Comparison of ENCODE assay signal across 8 mouse cellular contexts in the genomic region with DNA sequence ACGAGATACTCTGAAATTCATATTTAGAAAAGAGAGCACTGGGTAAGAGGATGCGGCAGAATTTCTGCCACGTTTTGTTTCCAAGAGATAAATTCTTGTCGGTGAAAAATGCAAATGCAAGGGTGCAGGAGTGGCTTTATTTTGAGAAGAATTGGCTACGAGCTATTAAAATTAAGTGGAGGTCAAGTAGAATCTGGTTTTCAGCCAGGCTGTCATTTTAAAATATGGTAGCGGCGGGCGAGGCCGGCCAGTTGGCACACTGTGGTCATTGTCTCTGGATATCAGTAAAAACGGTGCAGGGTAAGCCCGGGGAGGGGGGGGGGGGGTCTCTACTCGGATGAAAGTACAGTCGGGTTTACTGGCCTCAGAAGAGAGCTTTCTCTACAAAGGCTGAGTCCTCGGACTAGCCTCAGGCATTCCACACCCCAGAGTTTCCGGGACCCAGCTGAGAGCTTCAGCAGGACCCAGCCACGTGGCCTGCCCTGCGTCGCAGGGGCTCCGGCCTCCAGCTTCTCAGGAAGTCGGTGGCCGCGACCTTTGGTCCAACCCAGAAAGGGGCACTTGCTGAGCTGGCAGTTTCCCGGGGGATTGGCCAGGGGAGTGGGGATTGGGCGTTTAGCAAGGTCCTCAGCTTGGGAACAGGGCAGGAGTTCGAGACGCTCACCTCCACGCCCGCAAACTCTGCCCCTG. TPM values are rescaled to one million over a fixed set of nuclear protein-coding genes. Genes with fewer than 3 reads are reported as not detected.
A peak's percentile ranks its signal among the peaks of the same experiment; 100 is the strongest.
DNase-seq lines count a peak whose midpoint lies in the region; ATAC-seq and TF ChIP-seq lines count a peak whose summit lies in the region.

No protein-coding gene starts in this region.

- ATAC-seq in lung, embryonic 14.5 days (ENCODE audit: insufficient read depth) = no peak
- 0 out of 2 replicates have a peak, but pooled peaks have one; percentile 22 for ATAC-seq in hindbrain, embryonic 14.5 days (ENCODE audit: low FRiP score)
- peak; percentile 29; the same call in 1 of the 2 replicates for ATAC-seq in neural tube, embryonic 14.5 days (ENCODE audit: low read depth)

- peaks cover 3% of the 10 kb centered on the region; the same call in 1 of the 2 replicates for H3K4me1 ChIP-seq in lung, embryonic 14.5 days (ENCODE audit: insufficient read depth)
- H3K4me1 ChIP-seq in hindbrain, embryonic 14.5 days (replicated peaks; ENCODE audit: control insufficient read depth, insufficient read depth, low read length) = peaks cover 7% of the 10 kb centered on the region; the same call in 1 of the 2 replicates
- peaks cover 7% of the 10 kb centered on the region; the same call in 1 of the 2 replicates for H3K4me1 ChIP-seq in neural tube, embryonic 14.5 days (ENCODE audit: control insufficient read depth, insufficient read depth, low read length)

- no peak overlapping the region for H3K9ac ChIP-seq in lung, embryonic 14.5 days
- no peak overlapping the region for H3K9ac ChIP-seq in hindbrain, embryonic 14.5 days
- H3K9ac ChIP-seq in neural tube, embryonic 14.5 days (replicated peaks; ENCODE audit: low read depth, low read length) = no peak overlapping the region

- H3K9me3 ChIP-seq in lung, embryonic 14.5 days (ENCODE audit: low read depth, low read length) = no peaks in the 10 kb centered on the region
- no peaks in the 10 kb centered on the region for H3K9me3 ChIP-seq in hindbrain, embryonic 14.5 days (ENCODE audit: control insufficient read depth, low read length)
- no peaks in the 10 kb centered on the region for H3K9me3 ChIP-seq in neural tube, embryonic 14.5 days (ENCODE audit: control insufficient read depth, low read length)

- no peak overlapping the region for H3K27ac ChIP-seq in lung, embryonic 14.5 days (ENCODE audit: low read depth)
- no peak overlapping the region for H3K27ac ChIP-seq in hindbrain, embryonic 14.5 days
- H3K27ac ChIP-seq in neural tube, embryonic 14.5 days (ENCODE audit: low read depth, low read length) = no peak overlapping the region

- WGBS in lung, embryonic 14.5 days = 4% methylated on average over 28 of the region's 28 CpGs
- 1% methylated on average over 28 of the region's 28 CpGs for WGBS in hindbrain, embryonic 14.5 days
- WGBS in neural tube, embryonic 14.5 days = 1% methylated on average over 28 of the region's 28 CpGs

- DNase-seq in lung, embryonic 14.5 days = peak; percentile 33
- no peak for DNase-seq in lung, adult 18-20 months
- DNase-seq in embryo, embryonic 11.5 days (ENCODE audit: low read depth, low spot score) = peak; percentile 48
- DNase-seq in hindbrain, embryonic 14.5 days (ENCODE audit: low spot score) = peak; percentile 40
- DNase-seq in ovary, postnatal 36 days (ENCODE audit: low spot score) = no peak
- DNase-seq in urinary bladder, postnatal 10 days (ENCODE audit: low spot score) = no peak
- no peak for DNase-seq in cerebellum, adult 8-10 months

- H3K4me2 ChIP-seq in lung, embryonic 14.5 days = peak overlapping the region; percentile 16; the same call in 1 of the 2 replicates
- H3K4me2 ChIP-seq in hindbrain, embryonic 14.5 days (replicated peaks) = no peak overlapping the region; the same call in 1 of the 2 replicates
- H3K4me2 ChIP-seq in neural tube, embryonic 14.5 days (ENCODE audit: low read depth, low read length) = no peak overlapping the region

- TF ChIP-seq CTCF in lung, embryonic 14.5 days (IDR thresholded peaks at IDR 0.05; ENCODE audit: low read depth) = no peak

- H3K27me3 ChIP-seq in lung, embryonic 14.5 days (ENCODE audit: insufficient read depth, low read length) = peaks cover 81% of the 10 kb centered on the region
- H3K27me3 ChIP-seq in hindbrain, embryonic 14.5 days (ENCODE audit: control insufficient read depth, insufficient read depth, low read length) = peaks cover 81% of the 10 kb centered on the region
- H3K27me3 ChIP-seq in neural tube, embryonic 14.5 days (ENCODE audit: control insufficient read depth, insufficient read depth, low read length) = peaks cover 41% of the 10 kb centered on the region

- no peaks in the 10 kb centered on the region for H3K36me3 ChIP-seq in lung, embryonic 14.5 days (ENCODE audit: insufficient read depth)
- H3K36me3 ChIP-seq in hindbrain, embryonic 14.5 days (replicated peaks; ENCODE audit: control insufficient read depth, insufficient read depth) = no peaks in the 10 kb centered on the region
- no peaks in the 10 kb centered on the region for H3K36me3 ChIP-seq in neural tube, embryonic 14.5 days (ENCODE audit: control insufficient read depth, insufficient read depth, low read length)

- H3K4me3 ChIP-seq in lung, embryonic 14.5 days (ENCODE audit: low read depth, low read length) = peak overlapping the region; percentile 8; the same call in 1 of the 2 replicates
- H3K4me3 ChIP-seq in hindbrain, embryonic 14.5 days (replicated peaks; ENCODE audit: low read length) = no peak overlapping the region; the same call in 1 of the 2 replicates
- H3K4me3 ChIP-seq in neural tube, embryonic 14.5 days (ENCODE audit: low read depth, low read length) = no peak overlapping the region

RNA-seq across cellular contexts. Expression of a gene that starts 1.7 kb away (rescaled TPM):
- 0.37 and 0.89 TPM in 2 replicates for polyA plus RNA-seq in lung, embryonic 14.5 days (2014; fragmentation: Nextera tagmentation; extraction: Ambion mirVana)
- polyA plus RNA-seq in hindbrain, embryonic 14.5 days (2014; fragmentation: Nextera tagmentation; extraction: Ambion mirVana) = 1.5 and 1.9 TPM in 2 replicates
- 0.20 and 2.1 TPM in 2 replicates for polyA plus RNA-seq in neural tube, embryonic 14.5 days (2014; fragmentation: Nextera tagmentation; extraction: Ambion mirVana)

RNA-seq across cellular contexts. Expression of a gene that starts 27.5 kb away (rescaled TPM):
- not detected in 2 replicates for polyA plus RNA-seq in lung, embryonic 14.5 days (2014; fragmentation: Nextera tagmentation; extraction: Ambion mirVana)
- polyA plus RNA-seq in hindbrain, embryonic 14.5 days (2014; fragmentation: Nextera tagmentation; extraction: Ambion mirVana) = 0.68 TPM in 1 of 2 replicates, not detected in the other
- 0.31 and 0.79 TPM in 2 replicates for polyA plus RNA-seq in neural tube, embryonic 14.5 days (2014; fragmentation: Nextera tagmentation; extraction: Ambion mirVana)

Comparison
In these comparisons a context has a peak if more than half of its experiments do, and no peak if none do; other contexts are left out.
1. DNase-seq: peak in lung, embryonic 14.5 days (single experiment), embryo, embryonic 11.5 days (single experiment) and hindbrain, embryonic 14.5 days (single experiment); none in lung, adult 18-20 months (0 of 2), ovary, postnatal 36 days (single experiment), urinary bladder, postnatal 10 days (single experiment) and cerebellum, adult 8-10 months (single experiment).